Mouse (Mus musculus) spleen, adult 18-20 months (tissue): ENCODE measurements around the gene Gck.

Experiments
- DNase-seq, 2 experiments: peaks; one replicate each; pipeline ENCODE4 v3.0.0; 2022; ENCODE audit warnings: mixed read lengths in 2 of 2

The Gck gene

DNA sequence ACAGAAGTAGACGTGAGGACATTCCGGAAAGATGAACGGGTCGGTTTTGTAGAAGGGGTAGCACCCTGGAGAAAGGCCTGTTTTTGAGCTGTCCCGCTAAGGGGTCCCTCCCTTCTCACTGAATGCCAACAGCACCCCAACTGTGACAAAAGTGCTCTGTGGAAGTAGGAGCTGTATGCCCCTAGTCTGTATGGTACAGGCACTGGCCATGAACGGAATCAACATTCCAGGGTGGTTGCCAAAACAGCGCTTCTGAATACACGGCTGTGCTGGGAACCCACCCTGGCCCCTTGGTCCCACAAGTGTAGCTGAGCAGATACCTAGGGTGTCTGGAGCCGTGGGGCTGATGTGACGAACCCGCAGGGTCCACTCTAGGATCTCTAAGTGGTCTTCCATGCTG is 77.2 kb downstream of the Gck start:
- no peak for DNase-seq

DNA sequence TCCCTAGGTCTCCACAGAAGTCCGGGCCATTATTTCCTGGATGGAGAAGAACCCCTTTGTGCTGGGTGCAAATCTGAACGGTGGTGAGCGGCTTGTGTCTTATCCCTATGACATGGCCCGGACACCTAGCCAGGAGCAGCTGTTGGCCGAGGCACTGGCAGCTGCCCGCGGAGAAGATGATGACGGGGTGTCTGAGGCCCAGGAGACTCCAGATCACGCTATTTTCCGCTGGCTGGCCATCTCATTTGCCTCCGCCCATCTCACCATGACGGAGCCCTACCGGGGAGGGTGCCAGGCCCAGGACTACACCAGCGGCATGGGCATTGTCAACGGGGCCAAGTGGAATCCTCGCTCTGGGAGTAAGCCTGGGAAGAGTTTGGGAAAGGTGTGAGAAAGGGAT is 79.8 kb downstream of the Gck start:
- DNase-seq = no peak

DNA sequence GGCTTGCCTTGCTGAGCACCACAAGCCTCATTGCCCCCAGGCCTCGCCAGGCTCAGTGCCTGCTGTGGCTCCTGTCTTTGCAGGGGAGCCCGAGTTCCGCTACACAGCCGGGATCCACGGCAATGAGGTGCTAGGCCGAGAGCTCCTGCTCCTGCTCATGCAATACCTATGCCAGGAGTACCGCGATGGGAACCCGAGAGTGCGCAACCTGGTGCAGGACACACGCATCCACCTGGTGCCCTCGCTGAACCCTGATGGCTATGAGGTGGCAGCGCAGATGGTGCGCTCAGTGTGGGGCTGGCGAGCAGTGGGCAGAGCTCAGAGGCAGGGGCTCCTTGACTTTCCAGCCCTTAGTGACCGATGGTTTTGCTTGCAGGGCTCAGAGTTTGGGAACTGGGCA is 80.5 kb downstream of the Gck start:
- DNase-seq = no peak

DNA sequence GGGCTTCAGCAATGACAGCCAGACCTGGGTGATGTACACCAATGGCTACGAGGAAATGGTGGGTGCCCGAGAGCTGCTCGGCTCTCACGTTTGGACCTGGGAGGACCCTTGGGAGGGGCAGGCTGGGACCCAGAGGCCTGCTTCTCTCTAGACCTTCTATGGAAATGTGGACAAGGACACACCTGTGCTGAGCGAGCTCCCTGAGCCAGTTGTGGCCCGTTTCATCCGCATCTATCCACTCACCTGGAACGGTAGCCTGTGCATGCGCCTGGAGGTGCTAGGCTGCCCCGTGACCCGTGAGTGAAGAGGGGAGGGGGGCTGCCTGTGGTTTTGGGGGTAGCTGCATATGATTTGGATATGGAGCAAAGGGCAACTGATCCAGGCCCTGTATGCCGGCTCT is 81.6 kb downstream of the Gck start:
- no peak for DNase-seq

DNA sequence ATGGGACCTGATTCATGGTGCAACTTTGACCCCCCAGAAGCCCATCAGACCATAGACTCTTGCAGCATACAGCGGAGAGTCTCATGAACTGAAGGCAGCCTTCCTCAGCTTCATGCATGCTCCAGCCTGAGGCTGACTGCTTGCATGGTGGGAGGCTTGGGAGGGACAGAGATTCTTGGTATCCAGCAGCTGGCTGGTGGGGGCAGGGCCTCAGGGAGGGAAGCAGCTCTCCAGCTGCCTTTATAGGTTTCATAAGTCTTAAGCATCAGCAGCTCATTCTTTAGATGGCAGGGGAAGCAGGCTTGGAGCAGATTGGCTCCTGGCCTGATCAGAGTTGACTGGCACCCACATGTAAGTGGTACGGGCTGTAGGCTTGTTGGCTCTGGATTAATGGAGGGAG is 82.7 kb downstream of the Gck start:
- no peak for DNase-seq

DNA sequence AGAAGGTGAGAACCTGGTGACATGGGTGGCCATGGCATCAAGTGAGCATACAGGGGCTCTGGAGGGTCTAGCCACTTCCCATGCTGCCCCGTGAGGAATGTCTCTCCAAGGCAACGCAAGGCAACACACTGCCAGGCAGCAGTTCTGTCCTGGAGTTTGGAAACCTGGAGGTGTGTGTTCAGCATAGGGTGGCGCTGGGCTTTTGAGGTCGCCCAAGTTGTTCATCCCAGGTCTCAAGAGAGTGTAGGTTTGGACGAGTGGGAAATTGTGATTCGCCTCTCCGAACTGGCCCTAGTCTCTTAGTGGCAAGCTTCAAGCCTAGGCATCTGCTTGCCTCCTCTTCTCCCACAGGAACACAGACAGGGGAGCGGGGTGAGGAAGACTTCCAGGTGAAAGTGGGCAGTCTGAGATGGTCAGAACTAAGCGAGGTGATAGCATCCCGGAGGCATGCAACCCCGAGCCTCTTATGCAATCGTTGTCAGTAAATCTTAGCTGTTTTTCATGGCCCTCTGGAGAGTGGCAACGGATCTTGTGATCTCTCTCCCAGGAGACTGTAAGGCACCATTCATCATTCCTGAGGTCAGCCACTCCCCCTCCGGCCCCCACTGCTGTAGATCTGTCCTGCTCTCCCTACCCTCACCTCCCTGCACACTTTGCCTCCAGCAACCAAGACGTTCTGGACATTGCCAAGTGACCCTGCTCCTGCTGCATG is 87.3 kb downstream of the Gck start:
- no peak for DNase-seq

DNA sequence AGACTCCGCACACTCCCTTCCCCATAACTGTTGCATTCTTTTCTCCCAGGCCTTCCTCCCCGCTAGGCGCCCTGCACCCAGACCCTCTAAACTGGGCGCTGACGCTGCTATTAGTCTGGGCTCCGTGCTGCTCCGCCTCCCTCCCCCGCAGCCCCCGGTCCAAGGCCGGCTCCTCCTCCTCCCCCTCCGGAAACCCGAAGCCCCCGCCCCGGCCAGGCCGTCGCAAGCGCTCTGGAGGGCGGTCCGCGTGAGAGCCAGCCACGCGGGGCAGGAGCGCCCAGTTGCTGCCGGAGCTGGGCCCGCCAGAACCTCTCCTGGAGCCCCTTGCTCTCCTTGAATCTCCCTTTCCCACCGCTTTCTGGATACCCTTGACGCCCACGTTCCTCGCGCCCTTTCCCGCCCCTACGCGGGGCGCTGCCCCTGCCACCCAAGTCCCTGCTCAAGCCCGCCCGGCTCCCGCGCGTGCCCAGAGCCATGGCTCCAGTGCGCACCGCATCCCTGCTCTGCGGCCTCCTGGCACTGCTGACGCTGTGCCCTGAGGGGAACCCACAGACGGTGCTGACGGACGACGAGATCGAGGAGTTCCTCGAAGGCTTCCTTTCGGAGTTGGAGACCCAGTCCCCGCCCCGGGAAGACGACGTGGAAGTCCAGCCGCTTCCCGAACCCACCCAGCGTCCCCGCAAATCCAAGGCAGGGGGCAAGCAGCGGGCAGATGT is 88.0 kb downstream of the Gck start, which contains the start of gene Aebp1:
Aebp1 (plus strand) TSS at position 270 of the 716 bp plus-strand sequence.
- peak in 1 of 2 experiments; percentile 21 for DNase-seq

DNA sequence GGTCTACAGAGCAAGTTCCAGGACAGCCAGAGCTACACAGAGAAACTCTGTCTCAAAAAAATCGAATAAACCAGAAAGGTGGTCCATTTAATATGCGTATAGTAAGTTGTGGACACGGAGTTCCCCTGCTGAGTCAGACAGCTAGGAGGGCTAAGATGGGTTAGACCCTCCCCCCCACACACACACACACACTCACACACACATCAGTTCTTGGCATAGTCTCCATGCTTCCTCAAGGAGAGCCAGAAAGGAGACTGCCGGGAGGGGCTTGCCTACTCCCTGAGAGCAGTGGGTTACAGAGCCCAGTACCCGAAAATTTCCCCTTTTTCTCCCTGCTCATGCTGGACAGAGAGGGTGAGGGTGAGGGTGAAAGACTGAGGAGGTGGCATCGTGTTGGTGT is 89.2 kb downstream of the Gck start:
- no peak for DNase-seq

DNA sequence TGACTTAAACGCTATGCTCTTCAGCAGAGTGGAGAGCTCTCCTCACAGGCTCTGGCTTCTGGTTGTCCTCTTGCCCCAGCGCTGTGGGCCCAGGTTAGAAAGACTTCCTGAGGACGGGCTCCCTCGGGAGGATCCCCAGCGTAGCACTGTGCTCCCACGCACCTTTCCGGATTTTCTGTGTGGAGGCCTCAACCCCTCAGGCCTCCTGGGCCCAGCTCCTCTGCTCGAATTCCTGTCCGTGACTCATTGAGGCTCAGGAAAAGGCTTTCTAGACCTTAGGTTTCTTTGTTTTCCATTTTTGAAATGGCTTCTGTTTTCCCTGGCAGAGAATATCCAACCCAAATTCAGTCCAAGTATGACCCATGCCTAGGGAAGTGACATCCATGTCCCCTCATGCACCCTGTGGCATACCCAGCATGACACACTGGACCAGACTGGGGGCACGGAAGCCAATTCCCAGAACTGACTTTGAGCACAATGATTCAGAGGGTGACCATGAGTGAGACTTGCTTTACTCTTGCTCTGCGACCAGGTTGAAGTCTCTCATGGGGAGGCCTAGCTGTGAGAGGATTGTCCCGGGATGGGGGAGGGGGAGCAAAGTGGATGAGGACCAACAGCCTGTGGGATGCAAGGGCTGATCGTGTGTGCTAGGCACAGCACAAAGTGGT is 89.9 kb downstream of the Gck start:
- DNase-seq = no peak

DNA sequence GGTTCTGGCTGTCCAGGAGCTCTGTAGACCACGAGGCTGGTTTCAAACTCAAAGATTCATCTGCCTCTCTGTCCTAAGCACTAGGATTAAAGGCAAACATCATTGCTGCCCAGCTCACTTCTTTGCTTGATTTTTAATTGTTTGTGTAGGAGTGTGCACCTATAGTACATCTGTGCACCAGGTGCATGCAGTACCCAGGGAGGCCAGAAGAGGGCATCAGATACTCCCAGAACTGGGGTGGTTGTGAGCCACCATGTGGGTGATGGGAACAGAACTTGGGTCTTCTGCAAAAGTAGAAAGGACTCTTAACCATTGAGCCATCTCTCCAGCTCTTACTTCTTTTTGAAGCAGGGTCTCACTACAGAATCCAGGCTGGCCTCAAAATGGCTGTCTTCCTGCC is 91.2 kb downstream of the Gck start:
- no peak for DNase-seq

DNA sequence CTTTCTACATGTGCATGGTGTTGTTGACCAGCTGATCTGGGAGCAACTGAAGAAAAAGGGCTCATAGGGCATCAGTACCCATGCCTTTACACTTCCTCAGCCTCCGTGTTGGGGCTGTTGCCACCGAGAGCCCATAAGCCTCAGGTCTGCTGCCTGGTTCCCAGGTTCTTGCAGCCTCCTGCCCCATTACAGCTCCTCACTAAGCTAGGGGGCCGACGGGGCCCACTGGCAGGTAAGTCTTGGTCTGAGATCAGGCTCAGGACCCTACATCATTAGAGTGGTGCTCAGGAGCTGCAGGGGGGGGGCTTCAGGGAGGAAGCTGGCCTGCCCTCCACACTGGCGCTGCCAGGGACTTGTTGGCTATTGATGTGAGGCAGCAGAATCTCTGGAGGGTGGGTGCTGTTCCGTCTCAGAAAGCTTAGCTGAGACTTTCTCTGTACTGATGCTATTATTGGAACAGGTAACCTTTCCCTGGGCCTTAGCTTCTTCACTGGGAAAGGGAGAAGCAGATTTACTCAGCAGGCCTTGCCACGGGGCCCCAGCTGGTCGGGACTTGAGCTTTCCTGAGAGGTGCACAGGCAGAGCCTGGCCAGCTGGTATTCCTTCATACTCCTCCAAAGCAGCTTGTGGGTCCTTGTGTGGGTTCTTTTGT is 93.3 kb downstream of the Gck start:
- DNase-seq = no peak

DNA sequence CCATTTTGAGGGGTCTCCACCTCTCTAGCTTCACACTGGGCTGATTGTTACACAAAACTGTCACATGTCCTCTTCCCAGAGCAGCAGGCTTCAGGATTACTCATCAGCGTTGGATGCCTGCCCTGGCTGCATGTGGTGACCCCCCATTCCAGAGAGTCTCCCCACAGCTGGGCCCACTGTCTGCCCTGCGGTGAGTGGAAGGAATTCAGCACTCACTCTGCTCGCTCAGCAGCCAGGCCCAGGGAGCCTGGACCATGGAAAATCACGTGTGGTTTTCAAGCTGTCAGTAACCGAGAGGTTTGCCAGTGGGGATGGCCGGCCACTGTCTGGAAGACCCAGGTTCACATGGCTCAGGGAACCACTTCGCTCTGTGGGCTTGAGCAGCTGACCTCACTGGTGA is 94.0 kb downstream of the Gck start:
- DNase-seq = no peak

DNA sequence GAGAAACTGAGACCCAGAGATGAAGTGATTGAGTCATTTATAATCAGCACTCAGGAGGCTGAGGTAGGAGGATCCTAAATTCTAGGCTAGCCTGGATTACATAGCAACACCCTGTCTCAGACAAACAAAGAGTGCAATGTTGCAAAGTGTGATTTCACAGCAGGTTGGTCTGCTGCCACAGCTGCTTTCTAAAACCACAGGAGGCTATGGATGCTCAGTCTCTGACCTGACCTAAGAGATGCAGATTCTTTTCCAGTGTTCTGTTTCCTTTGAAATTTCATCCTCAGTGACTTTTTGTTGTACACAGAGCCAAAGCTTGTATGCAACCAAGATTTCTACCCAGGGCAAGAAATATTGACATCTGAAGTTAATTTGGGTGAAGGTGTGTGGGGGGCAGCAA is 94.4 kb downstream of the Gck start:
- no peak for DNase-seq

DNA sequence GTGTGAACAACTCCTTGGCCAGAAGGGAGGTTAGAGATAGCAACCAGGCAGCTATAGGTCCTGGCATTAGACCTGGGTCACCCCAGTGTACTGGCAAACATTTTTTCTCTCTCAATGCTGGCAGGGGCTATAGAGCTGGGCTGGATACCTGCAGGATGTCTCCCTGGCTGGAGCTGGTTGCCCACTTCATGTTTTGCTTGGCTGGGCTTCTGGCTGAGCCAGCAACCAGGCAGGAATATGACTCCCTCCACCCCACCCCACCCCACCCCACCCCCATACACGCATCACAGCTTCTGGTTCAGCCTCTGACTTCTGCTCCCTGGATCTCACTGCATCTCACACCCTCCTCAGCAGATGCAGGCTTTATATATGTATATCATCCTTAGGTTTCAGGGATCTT is 97.6 kb downstream of the Gck start:
- DNase-seq = no peak

DNA sequence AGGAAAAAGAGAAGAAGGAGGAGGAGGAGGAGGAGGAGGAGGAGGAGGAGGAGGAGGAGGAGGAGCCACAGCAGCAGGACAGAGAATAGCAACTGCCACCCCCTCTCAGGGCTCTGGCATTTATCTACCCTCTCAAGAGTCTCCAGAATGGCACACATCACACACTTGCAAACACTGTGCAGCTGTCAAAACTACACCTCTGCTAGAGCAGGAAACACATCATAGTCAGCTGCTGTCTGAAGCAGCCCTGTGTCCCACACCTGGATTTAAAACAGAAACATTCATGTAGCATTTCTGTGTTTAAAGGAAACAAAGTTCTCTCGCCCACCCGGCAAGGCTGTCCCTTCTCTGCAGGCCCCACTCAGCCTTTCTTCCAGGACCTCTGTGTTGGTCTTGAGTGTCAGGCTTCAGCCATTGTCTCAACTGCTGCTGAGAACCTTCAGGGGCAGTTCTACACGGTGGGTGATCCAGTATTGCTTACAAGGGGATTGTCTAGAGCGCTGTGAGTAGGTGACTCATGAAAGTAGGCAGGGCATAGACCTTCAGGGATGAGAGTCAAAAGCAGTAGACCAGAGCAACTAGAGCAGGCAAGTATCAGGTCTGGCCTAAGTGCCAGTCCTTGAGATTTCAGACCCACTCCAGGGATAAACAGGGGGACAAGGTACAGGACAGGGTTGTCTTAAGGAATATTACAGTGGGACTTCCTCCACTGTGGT is 98.7 kb downstream of the Gck start:
- DNase-seq = no peak
